Mouse (Mus musculus) E14TG2a.4 (cell line): ENCODE data around the gene Il1r1.

Source experiments
- CTCF ChIP-seq: conservative IDR thresholded peaks from 2 replicates; pipeline ENCODE4 v1.5.1; 2014; ENCODE audit warnings: low read length
- NANOG ChIP-seq: IDR thresholded peaks from 2 replicates; pipeline ENCODE4 v1.6.1; 2014; ENCODE audit warnings: borderline replicate concordance, low read length, mixed read lengths
- POU5F1 ChIP-seq: IDR thresholded peaks from 2 replicates; pipeline ENCODE4 v1.6.1; 2014; ENCODE audit warnings: low read length, borderline replicate concordance

- TF ChIP-seq CTCF (no peak), NANOG (no peak), POU5F1 (no peak)
Observed at GRCm38 (mm10) chr1:40217521-40217920, 7.4 kb upstream of the Il1r1 start.
